Mouse (Mus musculus): ENCODE results near the gene Cib4.

GRCm38 (mm10) chr5:30496821-30497220 is 48.8 kb downstream of the Cib4 start:
- TF ChIP-seq POLR2A (IDR thresholded peaks at IDR 0.05; ENCODE audit: borderline replicate concordance, extremely low read depth, insufficient read depth, insufficient read length, poor library complexity, severe bottlenecking) (no peak), CTCF (IDR thresholded peaks at IDR 0.05; ENCODE audit: borderline replicate concordance, extremely low read depth, insufficient read depth, insufficient read length) (no peak)
